Mouse (Mus musculus) CH12.LX (cell line): ENCODE data around the gene Olfr96. TPM values are rescaled to one million over a fixed set of nuclear protein-coding genes. Genes with fewer than 3 reads are reported as not detected.

Experiments
- DNase-seq: peaks from one replicate; pipeline ENCODE4 v3.0.0-alpha.2; 2013; ENCODE audit errors: extremely low read depth
- H3K27ac ChIP-seq: 2 replicates; pipeline ENCODE4 v1.5.1; 2012; ENCODE audit warnings: low read depth, mild to moderate bottlenecking, control low read depth, moderate library complexity; ENCODE audit not compliant: insufficient read depth
- H3K27me3 ChIP-seq: replicated peaks from 2 replicates; pipeline ENCODE3; 2012; ENCODE audit warnings: inconsistent platforms
- H3K36me3 ChIP-seq, 2 experiments: replicated peaks in 1 of 2; 2 replicates each; pipeline versions ENCODE3 to v1.6.1; 2012; ENCODE audit warnings: inconsistent platforms in 1 of 2, low read length in 1 of 2, mild to moderate bottlenecking in 1 of 2, mixed read lengths in 1 of 2, moderate library complexity in 1 of 2; ENCODE audit not compliant: control insufficient read depth in 1 of 2, insufficient read depth in 1 of 2
- H3K4me1 ChIP-seq, 2 experiments: 2 replicates each; pipeline ENCODE4 v1.6.1; 2012; ENCODE audit warnings: inconsistent platforms in 1 of 2, moderate library complexity in 1 of 2; ENCODE audit not compliant: insufficient read depth in 2 of 2, control insufficient read depth in 1 of 2
- H3K4me2 ChIP-seq: 2 replicates; pipeline ENCODE4 v1.6.1; 2012; ENCODE audit warnings: low read depth, mild to moderate bottlenecking, control low read depth; ENCODE audit not compliant: poor library complexity, insufficient read depth, severe bottlenecking
- H3K4me3 ChIP-seq, 3 experiments: fragments of 150-350 bp in 1 of 3; sonication (generic) in 1 of 3; replicated peaks in 1 of 3; 2 replicates each; pipeline versions ENCODE3 to v1.5.1; 2011 to 2012; ENCODE audit warnings: low read depth in 2 of 3, low read length in 2 of 3, mild to moderate bottlenecking in 2 of 3, moderate library complexity in 2 of 3, control low read depth in 1 of 3, improper control_type of control experiment in 1 of 3, inconsistent platforms in 1 of 3, mixed read lengths in 1 of 3; ENCODE audit not compliant: poor library complexity in 1 of 3
- H3K79me2 ChIP-seq: replicated peaks from 2 replicates; pipeline ENCODE4 v1.6.1; 2012; ENCODE audit warnings: mild to moderate bottlenecking, moderate library complexity; ENCODE audit not compliant: control insufficient read depth, poor library complexity, insufficient read depth, severe bottlenecking; ENCODE audit errors: extremely low read depth
- H3K9ac ChIP-seq: 2 replicates; pipeline ENCODE4 v1.6.1; 2012; ENCODE audit warnings: low read depth, mild to moderate bottlenecking, control low read depth, moderate library complexity; ENCODE audit not compliant: insufficient read depth
- H3K9me3 ChIP-seq: replicated peaks from 2 replicates; pipeline ENCODE3; 2012; ENCODE audit warnings: low read length, inconsistent platforms, mixed read lengths
- BHLHE40 ChIP-seq: IDR thresholded peaks from 2 replicates; pipeline ENCODE4 v1.6.1; 2011; ENCODE audit warnings: mild to moderate bottlenecking, low read depth, low read length, improper control_type of control experiment
- CHD1 ChIP-seq: IDR thresholded peaks from 2 replicates; pipeline ENCODE4 v1.6.1; 2012; ENCODE audit warnings: low read depth, low read length, improper control_type of control experiment, inconsistent platforms
- CHD2 ChIP-seq: IDR thresholded peaks from 2 replicates; pipeline ENCODE4 v1.6.1; 2011; ENCODE audit warnings: low read length, improper control_type of control experiment
- CTCF ChIP-seq, 2 experiments: IDR thresholded peaks in 1 of 2; conservative IDR thresholded peaks in 1 of 2; 2 replicates each; pipeline ENCODE4 v1.5.1; 2011 to 2012; ENCODE audit warnings: low read depth in 2 of 2, low read length in 2 of 2, improper control_type of control experiment in 1 of 2, inconsistent platforms in 1 of 2, mild to moderate bottlenecking in 1 of 2, moderate library complexity in 1 of 2
- E2F4 ChIP-seq: IDR thresholded peaks from 2 replicates; pipeline ENCODE4 v1.6.1; 2011; ENCODE audit warnings: low read depth, low read length, improper control_type of control experiment; ENCODE audit not compliant: insufficient replicate concordance
- ELF1 ChIP-seq: IDR thresholded peaks from 2 replicates; pipeline ENCODE4 v1.6.1; 2014; ENCODE audit warnings: low read depth, mild to moderate bottlenecking, inconsistent platforms, low read length, improper control_type of control experiment
- EP300 ChIP-seq: IDR thresholded peaks from 2 replicates; pipeline ENCODE4 v1.6.1; 2011; ENCODE audit warnings: low read length, improper control_type of control experiment
- ETS1 ChIP-seq: conservative IDR thresholded peaks from 2 replicates; pipeline ENCODE4 v1.6.1; 2012; ENCODE audit warnings: low read depth, mild to moderate bottlenecking, inconsistent platforms, low read length, improper control_type of control experiment, moderate library complexity
- GABPA ChIP-seq: IDR thresholded peaks from 2 replicates; pipeline ENCODE4 v1.6.1; 2012; ENCODE audit warnings: low read depth, low read length, improper control_type of control experiment, inconsistent platforms; ENCODE audit not compliant: insufficient replicate concordance
- HCFC1 ChIP-seq: IDR thresholded peaks from 2 replicates; pipeline ENCODE4 v1.6.1; 2012; ENCODE audit warnings: low read depth, mild to moderate bottlenecking, inconsistent platforms, low read length, improper control_type of control experiment
- IRF4 ChIP-seq: IDR thresholded peaks from 2 replicates; pipeline ENCODE4 v1.6.1; 2014; ENCODE audit warnings: low read depth, mild to moderate bottlenecking, inconsistent platforms, low read length, improper control_type of control experiment
- JUN ChIP-seq: IDR thresholded peaks from 2 replicates; pipeline ENCODE4 v1.6.1; 2011; ENCODE audit warnings: low read depth, mild to moderate bottlenecking, low read length, improper control_type of control experiment, moderate library complexity; ENCODE audit not compliant: insufficient read depth
- JUND ChIP-seq: conservative IDR thresholded peaks from 2 replicates; pipeline ENCODE4 v1.6.1; 2011; ENCODE audit warnings: low read depth, low read length, improper control_type of control experiment
- KAT2A ChIP-seq: IDR thresholded peaks from 2 replicates; pipeline ENCODE4 v1.6.1; 2012; ENCODE audit warnings: low read length, improper control_type of control experiment, inconsistent platforms; ENCODE audit not compliant: insufficient replicate concordance
- MAFK ChIP-seq: IDR thresholded peaks from 2 replicates; pipeline ENCODE4 v1.6.1; 2011; ENCODE audit warnings: low read length, improper control_type of control experiment; ENCODE audit not compliant: insufficient replicate concordance
- MAX ChIP-seq: IDR thresholded peaks from 2 replicates; pipeline ENCODE4 v1.6.1; 2011; ENCODE audit warnings: low read length, improper control_type of control experiment
- MAZ ChIP-seq: IDR thresholded peaks from 2 replicates; pipeline ENCODE4 v1.6.1; 2012; ENCODE audit warnings: low read depth, mild to moderate bottlenecking, inconsistent platforms, low read length, improper control_type of control experiment, moderate library complexity
- MEF2A ChIP-seq: IDR thresholded peaks from 2 replicates; pipeline ENCODE4 v1.6.1; 2014; ENCODE audit warnings: low read depth, mild to moderate bottlenecking, inconsistent platforms, low read length, improper control_type of control experiment, borderline replicate concordance
- MXI1 ChIP-seq: IDR thresholded peaks from 2 replicates; pipeline ENCODE4 v1.6.1; 2011; ENCODE audit warnings: mild to moderate bottlenecking, low read depth, low read length, improper control_type of control experiment
- MYC ChIP-seq: IDR thresholded peaks from 2 replicates; pipeline ENCODE4 v1.6.1; 2011; ENCODE audit warnings: low read depth, mild to moderate bottlenecking, improper control_type of control experiment, low read length
- NELFE ChIP-seq: IDR thresholded peaks from 2 replicates; pipeline ENCODE4 v1.6.1; 2011; ENCODE audit warnings: low read depth, low read length, improper control_type of control experiment
- NRF1 ChIP-seq: IDR thresholded peaks from 2 replicates; pipeline ENCODE4 v1.6.1; 2014; ENCODE audit warnings: low read depth, mild to moderate bottlenecking, inconsistent platforms, low read length, improper control_type of control experiment, moderate library complexity
- PAX5 ChIP-seq: IDR thresholded peaks from 2 replicates; pipeline ENCODE4 v1.6.1; 2012; ENCODE audit warnings: low read length, inconsistent platforms, mixed read lengths
- POLR2A ChIP-seq: IDR thresholded peaks from 2 replicates; pipeline ENCODE4 v1.6.1; 2011; ENCODE audit warnings: low read depth, mild to moderate bottlenecking, improper control_type of control experiment, low read length
- POLR2AphosphoS2 ChIP-seq: IDR thresholded peaks from 2 replicates; pipeline ENCODE4 v1.6.1; 2011; ENCODE audit warnings: low read depth, low read length, improper control_type of control experiment
- RAD21 ChIP-seq: IDR thresholded peaks from 2 replicates; pipeline ENCODE4 v1.6.1; 2011; ENCODE audit warnings: low read depth, mild to moderate bottlenecking, low read length, improper control_type of control experiment, moderate library complexity
- RCOR1 ChIP-seq: conservative IDR thresholded peaks from 2 replicates; pipeline ENCODE4 v1.6.1; 2012; ENCODE audit warnings: low read depth, mild to moderate bottlenecking, inconsistent platforms, low read length, improper control_type of control experiment
- SIN3A ChIP-seq: IDR thresholded peaks from 2 replicates; pipeline ENCODE4 v1.6.1; 2012; ENCODE audit warnings: low read length, improper control_type of control experiment, inconsistent platforms
- SMC3 ChIP-seq: IDR thresholded peaks from 2 replicates; pipeline ENCODE4 v1.6.1; 2011; ENCODE audit warnings: low read depth, low read length, improper control_type of control experiment
- TBP ChIP-seq: conservative IDR thresholded peaks from 2 replicates; pipeline ENCODE4 v1.6.1; 2011; ENCODE audit warnings: low read depth, low read length, improper control_type of control experiment
- TCF12 ChIP-seq: IDR thresholded peaks from 2 replicates; pipeline ENCODE4 v1.6.1; 2014; ENCODE audit warnings: low read depth, mild to moderate bottlenecking, inconsistent platforms, low read length, improper control_type of control experiment
- UBTF ChIP-seq: IDR thresholded peaks from 2 replicates; pipeline ENCODE4 v1.6.1; 2012; ENCODE audit warnings: low read depth, mild to moderate bottlenecking, inconsistent platforms, low read length, improper control_type of control experiment, moderate library complexity
- USF1 ChIP-seq: IDR thresholded peaks from 2 replicates; pipeline ENCODE4 v1.6.1; 2014; ENCODE audit warnings: low read depth, mild to moderate bottlenecking, inconsistent platforms, low read length, improper control_type of control experiment
- USF2 ChIP-seq: conservative IDR thresholded peaks from 2 replicates; pipeline ENCODE4 v1.6.1; 2011; ENCODE audit warnings: low read depth, low read length, improper control_type of control experiment
- ZC3H11A ChIP-seq: IDR thresholded peaks from 2 replicates; pipeline ENCODE4 v1.6.1; 2012; ENCODE audit warnings: low read depth, mild to moderate bottlenecking, inconsistent platforms, low read length, improper control_type of control experiment
- ZKSCAN1 ChIP-seq: IDR thresholded peaks from 2 replicates; pipeline ENCODE4 v1.6.1; 2012; ENCODE audit warnings: low read depth, inconsistent platforms, low read length, improper control_type of control experiment, borderline replicate concordance
- ZMIZ1 ChIP-seq: IDR thresholded peaks from 2 replicates; pipeline ENCODE4 v1.6.1; 2012; ENCODE audit warnings: low read depth, mild to moderate bottlenecking, inconsistent platforms, low read length, improper control_type of control experiment
- ZNF384 ChIP-seq: IDR thresholded peaks from 2 replicates; pipeline ENCODE4 v1.6.1; 2012; ENCODE audit warnings: low read depth, low read length, improper control_type of control experiment, inconsistent platforms
- dilution Hi-C: fragments of 300-500 bp; cut with MboI; formaldehyde crosslinking; loops from 2 replicates; pipeline ENCODE4 v1.14.3; 2020; ENCODE audit warnings: low sequenced_read_pairs; ENCODE audit not compliant: extremely low pct_unique_long_range_greater_than_20kb, extremely low pct_ligation_motif_present
- in situ Hi-C: fragments of 300-500 bp; cut with MboI; formaldehyde crosslinking; loops from 3 replicates; pipeline ENCODE4 v1.14.3; 2019; ENCODE audit warnings: low sequenced_read_pairs, low pct_ligation_motif_present, low pct_unique_long_range_greater_than_20kb, mixed read lengths
- polyA plus RNA-seq: library from polyadenylated mRNA; unstranded; fragments of >175 nt; gene quantifications from 2 replicates; pipeline ENCODE4 v1.2.1, GENCODE M21; 2012; ENCODE audit warnings: low read depth; ENCODE audit not compliant: insufficient read length
- total RNA-seq, 2 experiments: library from RNA; depleted of rRNA; stranded (reverse); fragments of 300-350 nt in 1 of 2; fragments of >200 nt in 1 of 2; gene quantifications; 2 replicates each; pipeline ENCODE4 v1.2.3; 2012 to 2014

Gene Olfr96
- total and polyA plus RNA-seq, 3 experiments: not detected

- Histone ChIP-seq H3K79me2 (no peaks in the 10 kb centered on the region), H3K4me1 (no peaks in the 10 kb centered on the region), H3K4me2 (no peak overlapping the region), H3K27ac (no peak overlapping the region), H3K9ac (no peak overlapping the region), H3K4me3 (no peak overlapping the region), H3K27me3 (peaks cover 10% of the 10 kb centered on the region), H3K9me3 (no peaks in the 10 kb centered on the region), H3K36me3 (no peaks in the 10 kb centered on the region)
- dilution Hi-C loops: no loop called here
- in situ Hi-C loops: loop anchor here (5.0 to 10.0 kb wide), 2 partner anchors 126 to 289 kb away; no protein-coding TSS in a partner anchor
- TF ChIP-seq MAZ: no peak
- TF ChIP-seq ETS1: no peak
- TF ChIP-seq IRF4: no peak; the same call in 1 of the 2 replicates
- TF ChIP-seq EP300: no peak
- TF ChIP-seq MXI1: no peak
- TF ChIP-seq MAFK: no peak
- TF ChIP-seq JUN: no peak; the same call in 1 of the 2 replicates
- no peak for TF ChIP-seq MAX
- TF ChIP-seq POLR2AphosphoS2: no peak
- TF ChIP-seq MEF2A: peak; percentile 28; the same call in 1 of the 2 replicates
- TF ChIP-seq CHD1: no peak
- TF ChIP-seq NRF1: 0 out of 2 replicates have a peak, but pooled peaks have one; percentile 37
- no peak; the same call in 1 of the 2 replicates for TF ChIP-seq SIN3A
- TF ChIP-seq USF1: no peak
- TF ChIP-seq CTCF (conservative IDR thresholded peaks at IDR 0.05 in 1 of 2, IDR thresholded peaks at IDR 0.05 in 1 of 2; ENCODE audit: low read depth in 2 of 2, low read length in 2 of 2): peak; percentile 94 to 100
- peak; percentile 91; the same call in 1 of the 2 replicates for TF ChIP-seq NELFE
- TF ChIP-seq ELF1: no peak
- no peak for TF ChIP-seq HCFC1
- TF ChIP-seq GABPA: no peak
- no peak for TF ChIP-seq RCOR1
- TF ChIP-seq POLR2A: no peak
- TF ChIP-seq E2F4: no peak
- TF ChIP-seq TBP: no peak
- TF ChIP-seq USF2: no peak
- TF ChIP-seq ZMIZ1: no peak
- peak; percentile 99 for TF ChIP-seq SMC3
- no peak; the same call in 1 of the 2 replicates for TF ChIP-seq MYC
- no peak for TF ChIP-seq PAX5
- TF ChIP-seq ZNF384: no peak; the same call in 1 of the 2 replicates
- peak; percentile 99 for TF ChIP-seq RAD21
- TF ChIP-seq KAT2A: no peak
- no peak for TF ChIP-seq BHLHE40
- TF ChIP-seq JUND: no peak; the same call in 1 of the 2 replicates
- TF ChIP-seq CHD2: no peak
- TF ChIP-seq ZKSCAN1: no peak
- no peak for TF ChIP-seq UBTF
- no peak for TF ChIP-seq TCF12
- peak; percentile 87 for TF ChIP-seq ZC3H11A
- DNase-seq: peak; percentile 83
These were observed 16.6 kb upstream of the Olfr96 start for GRCm38 (mm10) chr17:37203206-37203916.
